Mouse (Mus musculus) MEL (cell line): ENCODE results near the gene Lrsam1.

Experiments used
- BHLHE40 ChIP-seq: IDR thresholded peaks from 2 replicates; pipeline ENCODE4 v1.6.1; 2012; ENCODE audit warnings: low read depth, mild to moderate bottlenecking, inconsistent platforms, low read length, improper control_type of control experiment, borderline replicate concordance
- CTCF ChIP-seq, 3 experiments: IDR thresholded peaks in 2 of 3; conservative IDR thresholded peaks in 1 of 3; 2 replicates each; pipeline ENCODE4 v1.5.1; 2011 to 2012; ENCODE audit warnings: low read length in 3 of 3, low read depth in 2 of 3, mild to moderate bottlenecking in 2 of 3, improper control_type of control experiment in 1 of 3, inconsistent platforms in 1 of 3, mixed read lengths in 1 of 3, moderate library complexity in 1 of 3; ENCODE audit not compliant: control insufficient read depth in 1 of 3, insufficient read depth in 1 of 3, poor library complexity in 1 of 3, severe bottlenecking in 1 of 3
- E2F4 ChIP-seq: IDR thresholded peaks from 2 replicates; pipeline ENCODE4 v1.6.1; 2011; ENCODE audit warnings: low read depth, low read length, improper control_type of control experiment, borderline replicate concordance
- EP300 ChIP-seq, 2 experiments: IDR thresholded peaks; 2 replicates each; pipeline ENCODE4 v1.6.1; 2011; ENCODE audit warnings: improper control_type of control experiment in 2 of 2, low read length in 2 of 2, low read depth in 1 of 2, mild to moderate bottlenecking in 1 of 2
- MYC ChIP-seq: IDR thresholded peaks from 2 replicates; pipeline ENCODE4 v1.6.1; 2011; ENCODE audit warnings: low read depth, mild to moderate bottlenecking, low read length, improper control_type of control experiment, moderate library complexity
- POLR2AphosphoS2 ChIP-seq: IDR thresholded peaks from 2 replicates; pipeline ENCODE4 v1.6.1; 2011; ENCODE audit warnings: low read length, improper control_type of control experiment
- RAD21 ChIP-seq: IDR thresholded peaks from 2 replicates; pipeline ENCODE4 v1.6.1; 2011; ENCODE audit warnings: mild to moderate bottlenecking, low read depth, low read length, improper control_type of control experiment
- USF1 ChIP-seq: IDR thresholded peaks from 2 replicates; pipeline ENCODE4 v1.6.1; 2014; ENCODE audit warnings: low read depth, mild to moderate bottlenecking, inconsistent platforms, low read length, improper control_type of control experiment, moderate library complexity
- ZMIZ1 ChIP-seq: IDR thresholded peaks from 2 replicates; pipeline ENCODE4 v1.6.1; 2012; ENCODE audit warnings: low read depth, mild to moderate bottlenecking, inconsistent platforms, low read length, improper control_type of control experiment, moderate library complexity

GRCm38 (mm10) chr2:32904637-32905036 lies 56.8 kb downstream of the Lrsam1 start:
- no peak for TF ChIP-seq ZMIZ1
- no peak for TF ChIP-seq CTCF (IDR thresholded peaks at IDR 0.05 in 2 of 3, conservative IDR thresholded peaks at IDR 0.05 in 1 of 3; ENCODE audit: control insufficient read depth in 1 of 3, insufficient read depth in 1 of 3, low read depth in 2 of 3, low read length in 3 of 3, poor library complexity in 1 of 3, severe bottlenecking in 1 of 3)
- peak in 1 of 2 experiments; percentile 40; a peak in 1 of 4 replicates for TF ChIP-seq EP300 (IDR thresholded peaks at IDR 0.05; ENCODE audit: low read depth in 1 of 2, low read length in 2 of 2)
- no peak for TF ChIP-seq MYC
- no peak for TF ChIP-seq BHLHE40
- TF ChIP-seq POLR2AphosphoS2, result no peak
- TF ChIP-seq USF1, result no peak
- no peak for TF ChIP-seq RAD21
- no peak for TF ChIP-seq E2F4
